Comparison of ENCODE assay signal across 1 mouse cellular context in the genomic region with DNA sequence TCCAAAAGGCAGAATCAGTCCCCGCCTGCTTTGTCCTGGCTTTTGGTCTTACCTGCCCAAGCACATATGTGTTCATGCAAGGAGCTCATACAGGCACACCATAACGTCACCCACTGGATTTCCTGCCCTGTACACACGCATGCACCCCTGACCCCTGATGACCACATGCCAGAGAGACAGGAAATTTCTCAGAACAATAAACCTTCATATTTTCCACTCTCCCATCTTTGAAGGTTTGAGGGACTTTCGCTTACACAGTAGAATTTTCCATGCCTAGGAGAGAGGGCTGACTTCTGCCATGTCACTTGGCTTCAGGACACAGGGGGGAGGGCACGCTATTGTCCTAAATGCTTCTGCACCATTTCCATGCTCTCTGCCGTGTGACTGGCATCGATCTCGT.
TF ChIP-seq lines count a peak whose summit lies in the region.

No protein-coding gene starts in this region.

TF ChIP-seq in CH12.LX, 34 proteins besides CTCF, POLR2A, EP300 and RAD21:
- TF ChIP-seq ZMIZ1 (IDR thresholded peaks at IDR 0.05; ENCODE audit: low read depth, low read length) (no peak), ETS1 (conservative IDR thresholded peaks at IDR 0.05; ENCODE audit: low read depth, low read length) (peak; percentile 61; the same call in 1 of the 2 replicates), MYC (IDR thresholded peaks at IDR 0.05; ENCODE audit: low read depth, low read length) (0 out of 2 replicates have a peak, but pooled peaks have one; percentile 22), SIN3A (IDR thresholded peaks at IDR 0.05; ENCODE audit: low read length) (no peak)
TF ChIP-seq in CH12.LX: peak in this region for 2.
